Mouse (Mus musculus) stomach, postnatal 0 days (tissue): ENCODE measurements at regions not wholly inside any gene's neighbourhood (a gene's known extent, or its start where the extent isn't known, plus 50 kb on each side); places are given as distances from the start of the nearest gene placed in this dataset.

Experiments
- CTCF ChIP-seq: IDR thresholded peaks from 2 replicates; pipeline ENCODE4 v1.5.1; 2016; ENCODE audit warnings: antibody characterized with exemption, low read depth, mild to moderate bottlenecking, moderate library complexity
- EP300 ChIP-seq: optimal IDR thresholded peaks from 2 replicates; pipeline ENCODE3; 2016; ENCODE audit warnings: antibody characterized with exemption

DNA sequence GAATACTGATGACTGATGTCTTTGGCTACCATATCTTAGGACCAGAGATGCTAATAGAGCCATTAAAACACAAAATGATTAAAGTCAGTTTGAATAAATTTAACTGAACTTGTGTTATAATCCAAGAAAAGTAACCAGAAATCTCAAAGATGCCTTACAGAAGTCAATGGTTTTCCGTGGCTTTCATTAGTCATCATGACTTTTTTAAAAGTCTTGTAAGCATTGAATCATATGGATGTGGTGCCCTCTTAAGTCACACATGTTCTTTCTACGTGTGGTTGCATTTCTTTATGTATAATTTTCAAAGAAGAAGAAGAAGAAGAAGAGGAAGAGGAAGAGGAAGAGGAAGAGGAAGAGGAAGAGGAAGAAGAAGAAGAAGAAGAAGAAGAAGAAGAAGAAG is 178.2 kb downstream of the Mreg start:
- no peak for TF ChIP-seq EP300
- TF ChIP-seq CTCF = no peak
